Mouse (Mus musculus): ENCODE results near the gene Lrit2. TPM values are rescaled to one million over a fixed set of nuclear protein-coding genes. Genes with fewer than 3 reads are reported as not detected.

Lrit2 gene
- polyA plus RNA-seq, 1 experiment from 2014 or later, result not detected

DNA sequence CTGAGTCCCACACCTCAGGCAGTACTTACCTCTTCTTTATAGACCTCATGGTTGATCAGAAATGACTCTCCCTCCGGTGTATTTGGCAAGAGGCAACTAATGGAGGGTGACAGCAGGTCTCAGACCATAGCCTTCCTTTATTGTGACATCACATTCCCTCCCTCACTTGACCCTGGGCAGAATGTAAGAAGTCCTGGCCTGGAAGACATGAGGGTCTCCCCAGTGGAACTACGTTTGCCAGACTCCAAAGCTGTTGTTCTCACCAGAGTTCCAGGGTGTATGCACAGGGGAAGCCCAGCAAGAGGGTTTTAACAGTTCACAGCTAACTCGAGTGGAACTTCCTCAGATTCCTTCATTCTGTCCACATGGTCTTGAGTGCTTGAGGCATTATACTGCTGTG, 46.2 kb downstream of the Lrit2 start, which contains the start of gene 2610528A11Rik:
Gene 2610528A11Rik, minus strand, starts transcription at position 101 of the 400 bp plus-strand sequence.
- Histone ChIP-seq H3K4me3 (no peak within 1 kb of the TSS), H3K9ac (no peak within 1 kb of the TSS), H3K27ac (no peak within 1 kb of the TSS), H3K27me3 (replicated peaks) (no peaks in the 10 kb centered on the region), H3K4me1 (no peaks in the 10 kb centered on the region), H3K9me3 (no peaks in the 10 kb centered on the region), H3K4me2 (no peak within 1 kb of the TSS), H3K36me3 (replicated peaks) (no peaks in the 10 kb centered on the region)
- WGBS, result 71% methylated on average over 3 of the region's 3 CpGs
- no peak for ATAC-seq (replicated peaks)

DNA sequence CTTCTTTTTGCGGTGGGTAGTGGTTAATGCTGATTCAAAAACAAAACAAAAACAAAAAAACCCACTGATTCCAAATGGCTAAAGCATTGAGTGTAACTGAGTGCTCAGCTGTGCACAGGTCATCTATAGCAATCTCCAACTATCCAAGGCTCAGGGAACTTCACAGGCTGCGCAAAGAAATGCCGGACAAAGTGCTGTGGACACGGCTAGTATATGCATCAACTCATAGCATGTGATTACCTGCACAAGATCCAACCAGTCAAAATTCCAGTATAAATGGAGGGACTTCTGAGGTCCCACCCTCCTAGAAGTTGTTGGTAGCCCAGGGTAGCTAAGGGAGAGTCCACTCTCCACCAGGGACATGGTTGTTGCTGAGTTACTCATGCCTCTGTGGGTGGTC, 51.5 kb downstream of the Lrit2 start:
- H3K27me3 ChIP-seq (replicated peaks), result no peaks in the 10 kb centered on the region
- no peak overlapping the region for H3K27ac ChIP-seq
- H3K9me3 ChIP-seq, result no peaks in the 10 kb centered on the region
- no peak overlapping the region for H3K9ac ChIP-seq
- no peak overlapping the region for H3K4me3 ChIP-seq
- peaks cover 17% of the 10 kb centered on the region; the same call in 1 of the 2 replicates for H3K36me3 ChIP-seq (replicated peaks)
- H3K4me2 ChIP-seq, result no peak overlapping the region
- ATAC-seq (replicated peaks), result no peak
- no peaks in the 10 kb centered on the region for H3K4me1 ChIP-seq
- 99% methylated on average over 4 of the region's 4 CpGs for WGBS

Other genes starting within 250 kb of the Lrit2 start
- 101 and 104 TPM in 2 replicates for gene Ccser2, start 99.2 kb upstream of the Lrit2 start, polyA plus RNA-seq (2015; fragmentation: Nextera tagmentation; extraction: Ambion mirVana)
- 0.21 TPM in 1 of 2 replicates, not detected in the other for gene Rgr, start 19.0 kb upstream of the Lrit2 start, polyA plus RNA-seq (2015; fragmentation: Nextera tagmentation; extraction: Ambion mirVana)
- not detected in 2 replicates for gene Lrit1, start 13.1 kb upstream of the Lrit2 start, polyA plus RNA-seq (2015; fragmentation: Nextera tagmentation; extraction: Ambion mirVana)
- gene Cdhr1, start 30.4 kb downstream of the Lrit2 start, polyA plus RNA-seq (2015; fragmentation: Nextera tagmentation; extraction: Ambion mirVana), result 2.3 and 2.6 TPM in 2 replicates
- not detected in 2 replicates for gene 2610528A11Rik, start 46.1 kb downstream of the Lrit2 start, polyA plus RNA-seq (2015; fragmentation: Nextera tagmentation; extraction: Ambion mirVana)
- 184 TPM in 2 replicates for gene Ghitm, start 67.3 kb downstream of the Lrit2 start, polyA plus RNA-seq (2015; fragmentation: Nextera tagmentation; extraction: Ambion mirVana)

Measured in midbrain, embryonic 15.5 days (tissue).